Mouse (Mus musculus) embryo, embryonic 11 days (tissue): Measurements from ENCODE around the gene Camkmt.

ENCODE experiments used
- DNase-seq: peaks from one replicate; pipeline ENCODE4 v3.0.0-alpha.2; 2015

Camkmt gene

DNA sequence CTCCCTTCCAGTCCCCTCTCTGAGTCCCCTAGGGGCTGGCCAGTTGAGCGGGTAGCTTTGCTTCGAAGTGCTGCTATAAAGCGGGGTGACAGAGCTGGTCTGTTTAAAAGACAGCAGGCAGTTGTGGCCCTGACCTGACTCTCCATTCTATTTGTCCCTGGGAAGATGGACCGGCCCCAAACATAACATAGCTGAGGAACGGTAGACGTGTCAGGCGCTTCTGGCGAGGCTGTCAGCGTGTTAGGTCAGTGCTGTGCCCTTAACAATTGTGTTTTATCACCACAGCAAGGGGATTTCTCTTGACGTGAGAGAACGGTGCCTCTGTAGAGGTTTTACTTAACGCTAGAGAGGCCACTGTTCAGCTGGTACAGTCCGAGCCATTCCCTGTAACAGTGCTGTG is 86.9 kb downstream of the Camkmt start:
- DNase-seq, result no peak

DNA sequence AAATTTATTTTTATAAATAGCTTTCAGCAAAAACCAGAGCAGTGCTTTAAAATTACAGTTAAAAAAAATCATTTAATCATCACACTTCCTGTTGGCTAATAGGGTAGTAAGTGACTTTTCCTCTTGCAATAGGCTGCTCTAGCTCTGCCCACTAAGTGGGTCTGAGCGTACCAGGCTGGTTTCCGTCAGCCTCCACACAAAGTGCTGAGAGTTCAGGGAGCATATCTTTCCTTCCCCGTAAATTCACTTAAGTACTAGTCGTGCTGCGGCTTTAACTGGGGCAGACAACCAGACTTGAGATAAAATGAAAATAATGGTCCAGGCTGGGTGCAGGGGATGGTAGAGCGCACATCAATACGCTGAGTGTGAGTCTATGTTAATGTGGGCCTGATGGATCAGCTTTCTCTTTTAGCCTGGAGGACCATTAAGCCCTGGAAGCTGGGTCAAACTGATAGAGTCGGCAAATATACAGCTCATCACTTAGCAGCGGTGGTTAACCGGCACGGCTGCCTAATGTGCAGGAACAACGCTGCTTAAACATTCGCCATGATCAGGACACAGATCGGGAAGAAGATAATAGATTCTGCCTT is 90.2 kb downstream of the Camkmt start:
- DNase-seq, result peak; percentile 24

DNA sequence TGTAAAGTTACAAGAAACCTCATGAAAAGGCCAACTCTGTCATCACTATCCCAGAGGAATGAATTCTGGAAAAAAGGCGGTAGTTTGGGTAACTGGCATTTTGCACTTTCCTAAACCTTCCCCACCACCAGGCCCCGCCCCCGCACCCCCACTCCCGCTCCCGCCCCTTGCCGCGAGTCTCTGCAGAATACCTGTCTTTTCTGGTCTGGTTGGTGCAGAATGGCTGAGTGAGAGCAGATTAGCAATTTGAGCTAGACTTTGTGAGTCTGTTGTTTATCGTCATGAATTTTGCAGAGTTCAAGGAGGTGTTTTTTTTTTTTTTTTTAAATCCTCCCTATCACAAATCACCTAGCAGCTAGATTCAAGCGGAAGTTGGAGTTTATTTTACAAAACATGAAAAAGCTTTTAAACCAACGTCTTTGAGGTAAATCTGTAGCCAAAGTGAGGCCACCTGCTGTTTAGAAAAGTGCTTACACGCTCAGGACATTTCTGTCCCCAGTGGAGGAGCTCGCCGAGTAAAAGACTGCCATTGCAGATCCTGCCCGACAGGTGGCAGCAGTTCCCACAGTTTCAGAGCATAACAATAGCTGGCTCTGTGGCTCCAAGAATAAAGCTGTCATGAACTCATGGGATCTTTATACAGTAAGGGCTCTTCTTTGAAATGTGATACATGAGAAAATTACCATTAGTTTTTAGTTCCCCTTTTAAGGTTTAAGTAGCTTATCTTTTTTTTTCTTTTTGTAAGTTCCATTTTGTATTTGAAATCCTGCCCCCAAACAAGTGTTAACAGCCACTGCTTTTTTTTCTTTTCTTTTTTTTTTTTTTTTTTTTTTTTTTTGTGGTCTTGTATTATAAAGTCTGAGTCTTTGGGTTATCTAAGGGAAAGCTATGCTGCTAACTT is 99.1 kb downstream of the Camkmt start:
- DNase-seq, result peak; percentile 88

DNA sequence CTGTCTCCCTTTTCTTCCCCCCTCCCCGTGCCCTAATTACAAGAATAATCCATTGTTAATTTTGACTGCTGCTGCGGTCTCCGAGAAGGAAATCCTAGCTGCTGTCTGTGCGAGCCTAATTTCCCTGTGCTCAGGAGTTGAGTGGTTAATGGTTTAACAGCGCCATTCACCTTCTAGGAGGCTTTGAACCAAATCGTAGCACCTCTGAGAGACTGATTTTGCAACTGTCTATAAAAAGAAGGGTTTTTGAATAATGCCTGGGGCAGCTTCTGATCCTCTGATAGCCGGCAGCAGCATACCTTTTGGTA is 99.7 kb downstream of the Camkmt start:
- no peak for DNase-seq

DNA sequence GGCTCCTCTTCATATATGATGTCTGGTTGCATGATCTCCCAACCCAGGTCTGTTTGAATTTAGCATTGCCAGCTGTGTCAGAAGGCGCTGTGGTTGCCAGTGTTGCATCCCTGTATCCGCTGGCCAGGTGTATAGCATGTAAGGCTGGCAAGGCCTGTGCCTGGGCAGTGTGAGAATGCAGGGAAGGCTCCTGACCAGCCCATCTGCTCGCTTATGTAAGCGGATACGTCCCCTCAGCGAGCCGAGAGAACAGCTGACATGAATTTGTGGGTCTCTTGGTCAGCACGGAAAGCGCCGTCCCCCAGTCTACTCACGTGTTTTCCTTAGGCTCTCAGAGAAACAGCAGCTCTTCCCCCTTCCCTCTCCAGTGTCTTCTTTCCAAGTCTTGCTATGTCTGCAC is 102.9 kb downstream of the Camkmt start:
- DNase-seq, result peak; percentile 44

- DNase-seq, result no peak
Observed at GRCm38 (mm10) chr17:85198781-85199180, 108.4 kb downstream of the Camkmt start.

GRCm38 (mm10) chr17:85199321-85199720 is 109.0 kb downstream of the Camkmt start:
- DNase-seq, result no peak

DNA sequence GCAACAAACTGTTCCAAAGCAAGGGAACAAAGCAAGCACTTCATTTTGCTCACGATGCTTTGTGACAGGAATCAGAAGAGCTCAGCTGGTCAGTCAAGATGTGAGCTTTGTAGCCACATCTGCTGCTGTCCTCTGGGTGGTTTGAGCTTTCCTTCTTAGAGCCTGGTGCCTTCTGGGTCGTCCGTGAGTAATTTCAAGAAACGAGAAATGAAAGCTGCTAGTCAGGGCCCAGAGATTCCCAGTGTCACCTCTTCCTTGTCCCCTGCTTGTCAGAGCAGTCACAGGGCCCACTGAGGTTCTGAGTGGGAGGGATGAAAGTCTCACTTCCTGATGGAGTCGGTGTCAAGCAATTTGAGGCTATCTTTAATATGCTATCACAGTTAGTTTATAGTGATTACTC is 127.7 kb downstream of the Camkmt start:
- DNase-seq, result no peak

GRCm38 (mm10) chr17:85242109-85242508 is 151.8 kb downstream of the Camkmt start:
- no peak for DNase-seq

- no peak for DNase-seq
Observed at GRCm38 (mm10) chr17:85248962-85249361, 158.6 kb downstream of the Camkmt start.

DNA sequence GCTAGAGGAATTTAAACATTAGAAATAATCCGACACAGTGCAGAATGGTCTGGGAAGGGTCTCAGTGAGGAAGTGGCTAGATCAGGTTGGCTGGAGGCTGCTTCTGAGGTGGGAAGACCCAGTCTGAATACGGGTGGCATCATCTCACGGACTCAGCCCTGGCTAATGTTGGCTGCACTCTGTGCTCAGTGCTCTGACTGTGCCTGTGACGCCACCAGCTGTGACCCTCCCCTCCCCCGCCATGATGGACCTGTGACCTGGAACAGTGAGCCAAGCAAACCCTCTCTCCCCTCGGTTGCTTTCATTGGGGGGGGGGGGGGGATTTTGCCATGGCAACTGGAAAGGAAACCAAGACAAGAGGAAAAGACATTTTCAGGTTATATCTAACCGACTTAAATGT is 159.4 kb downstream of the Camkmt start:
- DNase-seq, result no peak

GRCm38 (mm10) chr17:85256930-85257329 is 166.6 kb downstream of the Camkmt start:
- peak; percentile 61 for DNase-seq

DNA sequence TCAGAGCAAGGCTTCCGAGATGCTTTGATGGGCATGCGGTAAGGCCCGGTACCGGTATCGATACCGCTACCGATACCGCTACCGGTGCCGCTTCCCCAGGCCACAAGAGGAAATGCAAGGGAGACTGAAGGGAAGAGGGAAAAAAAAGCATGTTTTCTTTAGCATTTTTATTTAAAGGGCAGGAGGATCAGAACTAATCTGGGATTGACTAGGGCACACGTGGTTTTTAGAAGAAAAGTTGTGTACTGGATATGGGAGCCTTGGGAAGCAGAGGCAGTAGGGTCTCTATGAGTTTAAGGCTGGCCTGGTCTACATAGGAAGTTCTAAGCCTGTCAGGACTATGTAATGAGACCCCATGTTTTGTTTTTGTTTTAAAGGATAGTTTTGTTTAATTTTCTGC is 167.0 kb downstream of the Camkmt start:
- no peak for DNase-seq

DNA sequence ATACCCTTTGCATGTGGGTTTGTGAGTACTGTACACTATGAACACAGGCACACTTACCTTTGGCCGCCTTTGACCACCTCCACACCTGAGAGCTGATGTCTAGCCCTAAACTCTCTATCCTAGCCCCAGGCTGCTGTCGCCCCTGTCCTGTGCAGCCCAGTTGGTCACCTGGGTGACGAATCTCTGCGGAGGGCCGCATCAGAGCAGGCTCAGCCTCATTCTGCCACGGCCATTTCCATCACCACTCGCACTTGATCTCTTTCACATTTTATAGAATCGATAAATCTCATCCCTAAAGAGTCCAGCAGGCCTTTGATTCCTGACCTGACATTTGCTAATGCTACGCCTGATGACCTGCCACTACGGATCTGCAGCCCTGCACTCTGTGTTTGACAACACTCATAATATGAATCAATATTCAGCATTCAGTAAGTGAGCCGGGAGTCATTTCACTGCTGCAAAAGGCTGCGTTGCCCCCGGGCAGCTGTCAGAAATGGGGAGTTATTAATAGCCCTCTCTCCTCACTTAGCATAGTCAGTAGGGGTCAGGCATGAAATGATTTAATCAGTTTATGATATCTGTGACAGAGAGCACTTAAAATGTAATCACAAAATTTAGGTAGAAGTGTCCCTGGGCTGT is 168.5 kb downstream of the Camkmt start:
- DNase-seq, result no peak

DNA sequence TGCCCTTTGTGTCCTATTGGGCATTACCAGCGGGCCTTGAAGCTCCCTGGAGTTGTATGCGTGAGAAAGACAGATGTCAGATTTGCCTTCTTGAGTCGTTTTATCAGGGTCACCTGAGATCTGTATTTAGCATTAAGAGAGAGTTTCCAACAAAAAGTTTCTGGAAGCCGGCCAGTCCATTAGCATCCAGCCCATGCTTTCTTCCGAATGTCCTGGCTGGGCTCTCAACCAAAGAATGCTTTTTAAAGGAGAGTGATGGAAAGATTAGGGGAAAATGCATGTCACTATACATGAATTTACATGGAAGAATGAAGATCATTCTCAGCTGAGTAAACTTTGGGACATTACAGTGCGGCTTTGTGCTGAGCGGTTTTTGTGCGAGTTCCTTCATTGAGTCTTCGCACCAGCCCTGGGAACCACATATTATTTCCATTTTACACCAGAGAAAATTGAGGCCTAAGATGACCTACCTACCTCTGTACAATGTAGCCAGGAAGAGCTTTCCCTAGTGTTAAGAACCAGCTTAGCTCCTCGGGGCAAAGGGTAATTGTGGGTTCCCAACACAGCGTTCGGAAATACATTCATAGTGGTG is 176.6 kb downstream of the Camkmt start:
- no peak for DNase-seq

GRCm38 (mm10) chr17:85271466-85272175 is 181.3 kb downstream of the Camkmt start:
- DNase-seq, result peak; percentile 35

DNA sequence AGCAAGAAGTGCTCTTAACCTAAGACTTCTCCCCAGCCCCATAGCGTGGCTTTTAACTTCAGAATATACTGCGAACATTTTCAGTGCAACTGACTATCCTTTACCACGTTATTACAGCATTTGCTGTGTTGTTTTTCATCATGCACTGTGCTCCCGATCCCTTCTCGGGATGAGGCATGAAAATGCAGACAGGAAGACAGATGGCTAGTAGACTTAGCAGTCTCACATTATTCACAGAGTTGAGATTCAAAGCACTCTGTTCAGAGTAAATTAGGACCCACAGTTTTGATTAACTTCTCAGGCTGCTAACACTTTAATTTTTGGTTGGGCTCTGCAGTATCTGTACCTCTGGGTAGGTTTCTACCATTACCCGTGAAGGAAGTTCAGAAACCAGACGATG is 189.4 kb downstream of the Camkmt start:
- no peak for DNase-seq

DNA sequence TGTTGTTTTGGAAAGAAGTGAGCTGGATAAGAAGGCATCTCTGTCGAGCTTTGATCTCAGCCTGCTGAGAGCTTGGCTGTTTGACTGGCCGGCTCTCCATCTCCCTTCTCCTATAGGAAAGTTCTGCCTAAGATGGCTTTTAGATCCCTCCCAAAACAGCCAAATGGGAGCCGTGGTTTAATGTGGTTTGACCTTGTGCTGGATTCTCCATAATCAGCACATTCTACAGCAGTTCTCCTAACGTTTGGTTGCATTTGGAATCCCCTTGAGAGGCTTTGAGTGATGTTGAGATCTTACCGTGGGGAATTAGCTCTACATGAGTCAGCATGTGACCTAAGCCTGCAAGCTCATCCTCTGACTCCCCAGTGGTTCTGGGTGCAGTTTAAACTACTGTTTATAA is 192.1 kb downstream of the Camkmt start:
- no peak for DNase-seq

GRCm38 (mm10) chr17:85291154-85291553 is 200.8 kb downstream of the Camkmt start:
- DNase-seq, result no peak

DNA sequence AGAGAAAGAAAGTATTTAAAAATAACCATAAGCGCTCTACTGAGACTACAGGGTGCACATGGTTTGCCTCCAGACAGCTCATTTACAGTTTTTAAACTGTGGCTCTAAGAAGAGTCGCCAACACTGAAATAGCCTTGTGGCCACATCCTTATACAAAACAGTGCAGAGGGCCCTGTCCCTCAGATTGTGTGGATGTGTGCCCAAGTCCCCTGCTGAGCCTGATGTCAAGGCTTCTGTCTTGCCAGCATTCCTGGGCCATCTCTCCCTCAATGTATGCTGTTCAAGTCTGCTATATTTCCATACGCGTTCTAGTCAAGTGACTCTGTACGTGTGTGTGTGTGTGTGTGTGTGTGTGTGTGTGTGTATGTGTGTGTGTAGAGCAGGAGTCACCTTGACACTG is 201.2 kb downstream of the Camkmt start:
- no peak for DNase-seq

- no peak for DNase-seq
Observed at GRCm38 (mm10) chr17:85292276-85292675, 201.9 kb downstream of the Camkmt start.

- DNase-seq, result no peak
Observed at GRCm38 (mm10) chr17:85303686-85304085, 213.3 kb downstream of the Camkmt start.

DNA sequence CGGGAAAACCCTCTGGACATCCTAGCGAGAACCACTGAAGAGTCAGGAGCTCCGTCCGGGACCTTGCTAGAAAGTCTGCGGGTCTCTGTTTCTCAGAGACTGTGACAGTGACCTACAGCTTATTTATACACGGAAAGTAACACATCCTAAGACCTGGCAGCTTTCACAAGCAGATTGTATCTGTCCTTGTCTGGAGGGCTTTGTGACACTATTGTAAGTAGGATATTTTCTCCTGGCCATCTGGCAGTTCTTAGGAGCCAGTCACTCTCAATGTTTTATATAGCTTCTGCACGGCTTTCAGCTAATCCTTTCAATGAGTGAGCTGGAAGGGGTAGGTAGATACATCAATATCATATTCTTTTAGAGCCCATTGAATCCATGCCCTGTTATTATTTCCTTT is 218.2 kb downstream of the Camkmt start:
- no peak for DNase-seq
